Mouse (Mus musculus) liver, adult 2 months (tissue): ENCODE data around the gene Acot3.

Experiments used
- CTCF ChIP-seq: fragments of 200-500 bp; IDR thresholded peaks from 2 replicates; pipeline ENCODE4 v1.5.1; 2011; ENCODE audit warnings: low read depth, low read length, control low read depth
- POLR2A ChIP-seq: fragments of 200-500 bp; IDR thresholded peaks from 2 replicates; pipeline ENCODE4 v1.6.1; 2011; ENCODE audit warnings: low read length, control low read depth; ENCODE audit not compliant: insufficient read depth; ENCODE audit errors: extremely low read depth

DNA sequence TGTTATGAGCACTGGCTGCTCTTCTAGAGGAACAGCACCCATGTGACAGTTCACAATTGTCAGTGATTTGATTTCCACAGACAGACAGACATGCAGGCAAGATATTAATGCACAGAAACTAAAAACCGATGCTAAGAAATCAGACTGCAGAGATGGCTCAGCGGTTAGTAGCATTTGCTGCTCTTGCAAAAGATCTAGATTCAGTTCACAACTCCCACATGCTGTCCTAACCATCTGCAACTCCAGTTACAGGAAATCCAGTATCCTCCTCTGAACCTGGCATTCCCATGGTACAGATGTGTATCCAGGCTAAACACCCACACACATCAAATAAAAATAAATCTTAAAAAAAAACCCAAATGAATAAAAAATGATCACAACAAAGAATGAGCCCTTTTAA is 19.8 kb downstream of the Acot3 start:
- TF ChIP-seq POLR2A (no peak), CTCF (no peak)
